Mouse (Mus musculus): ENCODE data around the gene Mapk8ip1.

GRCm38 (mm10) chr2:92432299-92433295 lies 31.5 kb upstream of the Mapk8ip1 start:
- TF ChIP-seq EP300 (IDR thresholded peaks at IDR 0.05; ENCODE audit: low read depth) (no peak; the same call in 1 of the 2 replicates), CTCF (IDR thresholded peaks at IDR 0.05; ENCODE audit: low read depth) (no peak)

All from liver, postnatal 0 days (tissue).